Mouse (Mus musculus) erythroid progenitor cell, adult 5-6 weeks (primary cell): ENCODE measurements around the gene Col25a1. TPM values are rescaled to one million over a fixed set of nuclear protein-coding genes. Genes with fewer than 3 reads are reported as not detected.

Source experiments
- ATAC-seq: replicated peaks from 2 replicates; pipeline ENCODE4 v1.8.0; 2016; ENCODE audit warnings: moderate number of reproducible peaks, mild to moderate bottlenecking, moderate TSS enrichment, inconsistent platforms; ENCODE audit not compliant: poor library complexity, low FRiP score, severe bottlenecking
- total RNA-seq, 2 experiments: library from RNA; stranded (forward) in 1 of 2; stranded (reverse) in 1 of 2; fragments of 150-400 nt in 1 of 2; fragments of 186-747, 209-891 nt in 1 of 2; gene quantifications; 2 replicates each; pipeline versions ENCODE4 v1.2.3 to v1.2.4; 2015 to 2017; ENCODE audit warnings: low replicate concordance in 2 of 2

Col25a1 gene
- total RNA-seq, 2 experiments from 2014 or later = not detected

DNA sequence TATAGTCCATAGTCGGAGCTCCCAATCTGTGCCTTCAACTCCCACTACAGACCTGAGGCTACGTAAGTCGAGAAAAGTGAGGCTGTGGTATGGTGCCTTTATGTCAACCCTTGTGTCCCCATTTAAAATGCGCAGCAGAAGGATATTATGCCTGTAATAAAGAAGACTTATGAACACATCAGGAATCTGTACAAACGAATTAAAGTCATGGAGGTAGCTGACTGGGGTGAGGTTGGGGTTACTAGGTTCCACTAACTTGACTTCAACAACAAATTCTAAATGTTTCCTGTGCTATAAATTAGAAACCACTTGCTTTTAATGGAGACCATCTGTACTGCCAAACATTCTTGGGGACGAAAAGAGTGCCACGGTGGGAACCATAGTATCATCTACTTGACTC lies 104.8 kb downstream of the Col25a1 start:
- no peak for ATAC-seq

DNA sequence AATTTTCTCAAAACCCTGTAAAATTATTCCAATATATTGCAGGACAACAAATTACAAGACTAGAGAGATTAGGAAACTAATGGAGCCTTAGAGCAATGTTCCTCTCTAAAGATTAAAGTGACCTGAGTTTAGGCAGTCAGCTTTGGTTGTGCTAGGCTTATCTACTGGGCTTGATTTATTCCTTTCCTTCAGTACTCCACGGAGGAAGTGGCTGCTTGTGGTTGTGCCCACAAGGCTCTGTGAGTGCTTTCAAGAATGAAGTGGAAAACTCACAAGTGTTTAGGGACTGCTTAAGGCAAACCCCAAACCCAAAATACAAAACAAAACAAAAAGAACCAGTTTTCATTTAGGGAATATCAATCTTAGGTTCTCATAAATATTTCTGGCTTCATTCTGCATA lies 106.6 kb downstream of the Col25a1 start:
- no peak for ATAC-seq

DNA sequence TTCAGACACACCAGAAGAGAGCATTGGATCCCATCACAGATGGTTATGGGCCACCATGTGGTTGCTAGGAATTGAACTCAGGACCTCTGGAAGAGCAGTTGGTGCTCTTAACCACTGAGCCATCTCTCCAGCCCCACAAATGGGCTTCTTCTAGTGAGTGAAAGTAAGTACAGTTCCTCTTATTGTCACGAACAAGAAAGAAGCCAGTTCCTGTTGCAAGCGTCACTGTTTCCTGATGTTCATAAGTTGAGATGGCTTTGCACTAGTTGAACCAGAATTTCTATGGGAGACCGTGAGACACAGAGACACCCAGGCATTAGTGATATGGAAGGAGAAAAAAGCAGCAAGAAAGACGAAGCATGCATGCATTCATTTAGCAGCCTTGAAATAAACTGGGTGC lies 110.6 kb downstream of the Col25a1 start:
- ATAC-seq = no peak

- ATAC-seq = no peak
Measured at GRCm38 (mm10) chr3:130242647-130243296, 111.5 kb downstream of the Col25a1 start.

GRCm38 (mm10) chr3:130252355-130252754 lies 121.1 kb downstream of the Col25a1 start:
- ATAC-seq = no peak

DNA sequence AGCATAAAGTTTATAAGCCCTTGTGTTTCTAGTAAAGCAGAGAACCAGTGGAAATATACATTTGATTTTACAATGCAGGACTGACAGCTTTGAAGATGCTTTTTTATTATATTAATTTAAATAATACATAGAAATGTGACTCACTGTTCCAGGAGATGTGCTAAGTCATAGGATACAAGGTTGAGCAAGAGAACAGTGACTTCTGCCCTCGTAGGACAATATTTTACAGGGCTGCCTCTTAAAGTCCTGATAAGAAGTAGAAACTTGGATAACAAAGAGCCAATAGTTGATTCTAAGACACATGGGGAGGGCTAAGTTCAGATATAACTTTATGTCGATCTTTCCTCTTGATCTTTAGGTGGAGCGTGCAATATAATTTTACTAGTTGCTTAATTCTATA lies 124.8 kb downstream of the Col25a1 start:
- no peak for ATAC-seq

DNA sequence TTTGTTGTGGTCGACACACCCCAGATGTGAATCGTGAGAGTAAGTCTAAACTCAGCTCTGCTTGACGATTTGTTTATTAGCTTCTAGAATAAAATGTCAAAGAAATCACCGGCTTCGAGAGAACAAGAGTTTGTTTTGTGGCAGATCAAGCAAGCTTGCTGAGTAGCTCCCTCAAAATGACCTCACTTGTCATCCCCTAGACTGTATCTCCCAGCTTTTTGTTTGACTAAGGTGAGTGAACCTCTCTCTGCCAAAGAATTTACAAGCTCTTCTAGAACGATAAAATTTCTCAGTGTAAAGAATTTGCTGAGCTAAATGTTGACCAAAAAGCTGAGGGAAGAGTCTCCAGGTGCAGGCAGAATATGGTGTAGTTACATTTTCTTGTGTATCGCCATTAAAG lies 125.3 kb downstream of the Col25a1 start:
- ATAC-seq = no peak

DNA sequence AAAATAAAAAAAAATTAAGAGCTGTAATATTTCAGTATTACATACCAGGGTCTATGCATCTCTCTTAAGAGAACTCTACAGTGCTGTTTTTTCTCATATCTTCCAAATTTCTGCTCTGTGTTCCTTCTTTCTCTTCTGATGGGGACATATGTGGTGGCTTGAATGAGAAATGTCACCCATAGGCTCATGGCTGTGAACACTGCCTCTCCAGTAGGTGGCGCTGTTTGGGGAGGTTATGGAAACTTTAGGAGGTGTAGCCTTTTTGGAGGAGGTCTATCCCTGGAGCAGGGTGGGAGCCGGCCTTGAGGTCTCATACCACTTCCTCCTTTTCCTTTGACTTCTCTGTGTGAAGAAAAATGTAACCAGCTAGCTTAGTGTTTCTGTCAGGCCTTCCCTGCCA lies 128.4 kb downstream of the Col25a1 start:
- no peak for ATAC-seq

GRCm38 (mm10) chr3:130260316-130260715 lies 129.0 kb downstream of the Col25a1 start:
- no peak for ATAC-seq

- ATAC-seq = no peak
Measured at GRCm38 (mm10) chr3:130265104-130265503, 133.8 kb downstream of the Col25a1 start.

DNA sequence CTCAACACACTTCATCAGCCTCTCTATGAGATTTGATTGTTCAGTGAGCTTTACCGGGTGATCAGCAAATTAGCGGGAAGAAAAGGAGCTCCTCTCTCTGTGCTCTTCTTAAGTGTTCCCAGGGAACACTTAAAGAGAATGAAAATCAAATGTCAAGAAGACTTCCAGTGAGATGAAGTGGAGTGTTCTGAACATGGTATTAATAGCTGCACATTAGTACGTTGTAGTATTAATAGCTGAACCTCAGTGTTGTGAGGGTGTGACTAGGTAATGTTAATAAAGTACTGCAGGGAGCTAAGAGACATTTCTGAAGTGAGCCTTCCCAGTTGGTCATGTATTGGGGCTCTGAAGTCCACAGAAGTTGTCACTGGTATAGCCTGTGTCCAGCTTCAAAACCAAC lies 139.2 kb downstream of the Col25a1 start:
- ATAC-seq = no peak

GRCm38 (mm10) chr3:130273949-130274348 lies 142.6 kb downstream of the Col25a1 start:
- no peak for ATAC-seq

DNA sequence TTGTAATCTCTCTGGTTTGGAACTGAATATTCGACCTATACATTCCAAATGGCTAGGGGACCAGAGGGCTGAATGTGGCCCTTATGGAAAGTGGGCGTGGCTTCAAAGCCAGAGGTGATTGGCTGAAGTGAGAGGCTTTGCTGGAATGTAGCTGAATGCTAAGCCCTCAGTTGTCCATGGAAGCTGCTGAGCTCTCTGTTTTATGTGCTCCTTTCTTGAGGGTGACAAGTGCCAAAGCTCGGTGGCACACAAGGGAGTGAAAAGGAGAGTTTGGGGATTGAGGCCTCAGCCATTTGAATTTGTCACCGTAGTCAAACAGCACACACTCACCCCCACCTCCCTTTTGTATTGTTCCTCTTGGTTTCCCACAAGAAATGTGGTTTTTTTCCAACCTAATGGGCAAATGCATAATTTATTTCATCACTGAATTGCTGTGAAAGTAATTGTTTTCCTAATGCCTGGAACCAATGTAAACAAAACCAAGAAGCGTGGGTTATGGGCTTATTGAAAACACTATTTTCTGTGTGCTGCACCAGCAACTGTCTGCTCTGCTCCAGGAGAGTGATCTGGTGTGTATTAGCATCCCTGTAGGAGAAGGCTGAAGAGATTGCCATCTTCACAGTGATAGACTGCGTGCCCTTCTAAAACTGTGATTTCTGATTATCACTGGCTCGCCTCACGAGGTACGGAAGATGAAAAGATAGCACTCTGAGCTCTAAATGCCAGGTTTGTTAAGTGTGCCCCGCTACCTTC lies 147.2 kb downstream of the Col25a1 start:
- no peak for ATAC-seq

GRCm38 (mm10) chr3:130283011-130283760 lies 151.9 kb downstream of the Col25a1 start:
- no peak for ATAC-seq

DNA sequence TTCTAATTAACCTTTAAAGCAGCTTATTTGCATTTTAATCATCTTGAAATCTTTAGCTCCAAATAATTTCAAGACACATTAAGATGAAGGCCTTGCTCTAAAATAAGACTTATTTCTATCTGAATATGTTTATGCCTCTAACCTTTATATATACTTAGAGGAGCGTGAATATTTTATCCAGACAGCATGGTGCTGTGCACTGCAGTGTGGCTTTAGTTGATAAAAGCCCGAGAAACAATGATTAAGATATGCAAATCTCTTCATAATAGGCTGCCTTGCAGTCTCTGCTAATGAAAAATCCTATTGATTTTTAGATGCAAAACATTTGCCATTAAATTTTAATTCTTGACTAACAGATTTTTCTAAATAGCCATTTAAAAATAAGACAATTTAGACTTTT lies 156.8 kb downstream of the Col25a1 start:
- ATAC-seq = no peak

DNA sequence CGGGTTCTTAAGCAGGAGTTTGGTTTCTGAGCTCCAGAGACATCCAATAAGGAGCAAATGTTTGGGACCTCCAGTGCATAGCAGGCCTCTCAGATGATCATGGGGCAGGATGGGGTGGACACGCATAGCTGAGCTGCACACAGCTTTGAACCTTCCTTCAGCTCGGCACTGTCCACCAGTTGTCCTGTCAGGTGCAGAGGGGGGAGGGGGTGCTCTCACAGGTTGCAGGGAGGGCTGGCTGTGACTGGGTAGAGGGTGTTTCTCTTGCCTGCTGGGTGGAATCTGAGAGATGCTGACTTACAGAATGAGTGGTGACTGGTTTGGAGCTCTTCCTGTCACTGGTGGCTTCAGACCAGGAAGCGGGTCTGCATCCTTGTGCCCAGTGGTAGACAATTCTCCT lies 157.5 kb downstream of the Col25a1 start:
- ATAC-seq = no peak

GRCm38 (mm10) chr3:130289220-130289619 lies 157.9 kb downstream of the Col25a1 start:
- no peak for ATAC-seq

DNA sequence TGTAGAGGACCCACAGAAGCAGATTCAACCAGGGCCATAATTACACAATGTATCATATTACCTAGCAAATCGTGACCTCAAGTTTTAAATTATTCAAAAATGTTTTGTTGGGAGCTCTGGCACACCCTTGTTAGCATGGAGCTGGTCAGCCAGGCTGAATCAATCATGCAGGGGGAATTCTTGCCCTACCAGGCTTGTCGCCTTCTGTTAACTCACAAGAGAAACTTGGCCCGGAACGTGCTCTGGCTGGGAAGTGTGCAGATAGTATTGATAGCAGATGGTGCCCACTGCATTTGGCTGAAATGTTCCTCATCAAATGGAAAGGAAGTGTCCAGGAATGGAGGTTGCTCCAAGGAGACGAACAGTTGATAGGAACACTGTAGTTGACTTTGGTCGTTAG lies 158.9 kb downstream of the Col25a1 start:
- no peak for ATAC-seq

DNA sequence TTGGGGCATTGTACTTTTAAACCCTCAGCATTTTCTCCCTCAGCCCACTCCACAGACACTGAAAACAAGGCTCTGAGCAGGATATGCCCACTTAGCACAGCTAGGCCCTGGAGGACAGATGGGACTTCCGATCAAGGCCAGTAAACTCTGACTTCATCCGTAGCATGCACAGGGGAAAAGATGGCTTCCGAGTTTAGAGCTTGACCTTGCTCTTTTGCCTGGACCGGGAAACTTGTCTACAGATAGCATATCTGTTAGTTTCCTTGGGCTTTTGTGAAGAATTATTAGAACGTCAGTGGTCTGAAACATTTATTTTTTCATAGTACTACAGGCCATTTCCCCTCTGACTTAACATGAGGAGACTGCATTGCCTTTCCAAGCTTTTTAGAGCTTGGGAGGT lies 159.4 kb downstream of the Col25a1 start:
- no peak for ATAC-seq

GRCm38 (mm10) chr3:130291926-130292325 lies 160.6 kb downstream of the Col25a1 start:
- ATAC-seq = no peak

DNA sequence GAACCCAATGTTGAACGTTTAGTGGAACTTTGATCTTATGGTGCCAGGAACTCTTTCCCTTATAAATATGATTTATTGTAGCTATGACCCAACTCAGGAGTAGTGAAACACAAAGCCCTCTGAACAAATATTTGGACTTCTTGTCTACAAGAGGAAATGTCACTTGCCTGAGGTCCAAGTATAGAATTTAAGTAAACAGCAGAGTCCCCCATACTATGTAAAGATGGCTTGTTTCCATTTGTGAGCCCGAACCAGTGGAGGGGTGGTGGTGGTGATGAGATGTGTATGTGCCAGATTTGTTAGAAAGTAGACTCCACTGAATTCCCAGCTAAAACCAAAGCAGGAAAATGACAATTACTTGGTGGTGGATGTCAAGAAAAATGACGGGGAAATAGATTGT lies 169.2 kb downstream of the Col25a1 start:
- no peak for ATAC-seq
